Mouse (Mus musculus) heart, embryonic 14.5 days (tissue): ENCODE data around the gene H2-Q1. TPM values are rescaled to one million over a fixed set of nuclear protein-coding genes. Genes with fewer than 3 reads are reported as not detected.
"Not testable (repeated sequence)": the region's sequence is repeated elsewhere in the genome, so short reads cannot be mapped to it uniquely, and the experiment has no call there.

Experiments used
- ATAC-seq: fragments of 200-750 bp; cut with Nextera tagmentation; 2 replicates; pipeline ENCODE4 v1.8.0; 2017; ENCODE audit warnings: low read depth, moderate TSS enrichment; ENCODE audit not compliant: insufficient number of reproducible peaks, insufficient read depth, low FRiP score
- H3K27ac ChIP-seq, 2 experiments: fragments of 200-500 bp in 1 of 2; fragments of 300-500 bp in 1 of 2; sonication (generic) in 1 of 2; replicated peaks in 1 of 2; 2 replicates each; pipeline ENCODE4 v1.5.1; 2012 to 2014; ENCODE audit warnings: low read depth in 2 of 2, low read length in 2 of 2, control low read depth in 1 of 2, mild to moderate bottlenecking in 1 of 2, mixed read lengths in 1 of 2; ENCODE audit not compliant: control insufficient read depth in 1 of 2, insufficient read depth in 1 of 2
- H3K27me3 ChIP-seq: fragments of 300-500 bp; sonication (generic); 2 replicates; pipeline ENCODE4 v1.6.1; 2014; ENCODE audit warnings: mild to moderate bottlenecking, low read length, control low read depth; ENCODE audit not compliant: control insufficient read depth, insufficient read depth
- H3K36me3 ChIP-seq: fragments of 300-500 bp; sonication (generic); 2 replicates; pipeline ENCODE4 v1.6.1; 2014; ENCODE audit warnings: mild to moderate bottlenecking, control low read depth, low read length, mixed read lengths; ENCODE audit not compliant: control insufficient read depth, insufficient read depth
- H3K4me1 ChIP-seq, 2 experiments: fragments of 200-500 bp in 1 of 2; fragments of 300-500 bp in 1 of 2; sonication (generic) in 1 of 2; 2 replicates each; pipeline ENCODE4 v1.6.1; 2012 to 2014; ENCODE audit warnings: low read length in 2 of 2, control low read depth in 1 of 2, mixed read lengths in 1 of 2; ENCODE audit not compliant: control insufficient read depth in 2 of 2, insufficient read depth in 2 of 2
- H3K4me2 ChIP-seq: fragments of 300-500 bp; sonication (generic); 2 replicates; pipeline ENCODE4 v1.6.1; 2014; ENCODE audit warnings: mild to moderate bottlenecking, low read length
- H3K4me3 ChIP-seq, 2 experiments: fragments of 200-500 bp in 1 of 2; fragments of 300-500 bp in 1 of 2; sonication (generic) in 1 of 2; 2 replicates each; pipeline ENCODE4 v1.5.1; 2012 to 2014; ENCODE audit warnings: low read length in 2 of 2, mild to moderate bottlenecking in 2 of 2, control low read depth in 1 of 2, low read depth in 1 of 2, moderate library complexity in 1 of 2; ENCODE audit not compliant: control insufficient read depth in 1 of 2, insufficient read depth in 1 of 2
- H3K9ac ChIP-seq: fragments of 300-500 bp; sonication (generic); 2 replicates; pipeline ENCODE4 v1.6.1; 2014; ENCODE audit warnings: mild to moderate bottlenecking, low read length
- H3K9me3 ChIP-seq: fragments of 300-500 bp; sonication (generic); 2 replicates; pipeline ENCODE4 v1.6.1; 2016; ENCODE audit warnings: low read length, control low read depth; ENCODE audit not compliant: control insufficient read depth
- WGBS: fragments of 180-500 bp; shearing (Covaris S2); extraction: QIAGEN DNeasy Blood & Tissue Kit; methylation state at CpG from one replicate; pipeline ENCODE4 v1.1.7; 2014; 5-methylcytosine and 5-hydroxymethylcytosine counted together
- polyA plus RNA-seq: library from polyadenylated mRNA; unstranded; fragments of >200 nt; fragmentation: Nextera tagmentation; extraction: Ambion mirVana; gene quantifications from 2 replicates; pipeline ENCODE4 v1.2.1, GENCODE M21; 2014

H2-Q1 gene
- polyA plus RNA-seq, 1 experiment from 2014 or later, result 0.08 TPM

DNA sequence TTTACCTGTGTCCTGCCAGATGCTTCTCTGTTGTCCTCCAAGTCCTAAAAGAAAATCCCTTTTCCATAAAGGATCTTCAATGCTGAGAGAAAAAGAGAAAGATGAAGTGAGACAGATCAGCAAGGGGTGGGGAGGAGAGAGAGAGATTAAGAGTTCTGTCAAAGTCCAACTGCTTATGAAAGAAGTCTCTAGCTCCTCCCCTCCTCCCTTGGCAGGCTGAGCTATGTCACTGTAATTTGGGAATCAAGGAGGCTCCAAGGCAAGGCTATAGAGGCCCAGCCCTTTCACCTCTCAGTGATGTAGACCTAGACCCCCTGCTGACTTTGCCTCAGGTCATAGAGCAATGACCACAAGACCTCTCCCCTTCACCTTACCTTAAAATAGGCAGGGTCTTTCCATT, 34.8 kb upstream of the H2-Q1 start:
- Histone ChIP-seq H3K4me1 (no peaks in the 10 kb centered on the region), H3K36me3 (no peaks in the 10 kb centered on the region), H3K27ac (no peak overlapping the region), H3K4me2 (no peak overlapping the region), H3K9me3 (no peaks in the 10 kb centered on the region), H3K4me3 (no peak overlapping the region), H3K9ac (no peak overlapping the region), H3K27me3 (peaks cover under 1% of the 10 kb centered on the region; the same call in 1 of the 2 replicates)
- ATAC-seq, result no peak

DNA sequence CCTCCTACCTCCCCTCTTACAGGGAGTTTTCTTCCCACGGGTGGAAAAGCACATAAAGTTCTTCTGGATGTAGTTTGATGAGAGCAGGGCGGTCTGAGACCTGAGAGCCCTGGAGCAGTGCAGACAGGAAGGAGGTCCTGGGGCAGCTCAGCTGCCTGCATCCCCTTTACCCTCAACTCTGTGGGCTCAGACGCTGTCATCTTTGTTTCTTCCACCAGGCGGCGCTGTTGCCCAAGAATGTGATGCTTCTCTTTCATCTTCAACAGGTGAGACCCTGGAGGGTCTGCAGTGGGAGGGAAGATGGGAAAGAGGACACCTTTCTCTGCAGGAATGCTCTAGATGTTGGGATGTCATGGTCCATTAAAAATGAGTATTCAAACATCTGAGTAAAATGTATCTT, 24.4 kb upstream of the H2-Q1 start:
- not testable (repeated sequence) for H3K36me3 ChIP-seq, ATAC-seq, H3K9ac ChIP-seq, H3K27ac ChIP-seq, H3K4me1 ChIP-seq, H3K4me3 ChIP-seq, H3K4me2 ChIP-seq, H3K9me3 ChIP-seq, H3K27me3 ChIP-seq
- 2% methylated on average over 5 of the region's 5 CpGs for WGBS

DNA sequence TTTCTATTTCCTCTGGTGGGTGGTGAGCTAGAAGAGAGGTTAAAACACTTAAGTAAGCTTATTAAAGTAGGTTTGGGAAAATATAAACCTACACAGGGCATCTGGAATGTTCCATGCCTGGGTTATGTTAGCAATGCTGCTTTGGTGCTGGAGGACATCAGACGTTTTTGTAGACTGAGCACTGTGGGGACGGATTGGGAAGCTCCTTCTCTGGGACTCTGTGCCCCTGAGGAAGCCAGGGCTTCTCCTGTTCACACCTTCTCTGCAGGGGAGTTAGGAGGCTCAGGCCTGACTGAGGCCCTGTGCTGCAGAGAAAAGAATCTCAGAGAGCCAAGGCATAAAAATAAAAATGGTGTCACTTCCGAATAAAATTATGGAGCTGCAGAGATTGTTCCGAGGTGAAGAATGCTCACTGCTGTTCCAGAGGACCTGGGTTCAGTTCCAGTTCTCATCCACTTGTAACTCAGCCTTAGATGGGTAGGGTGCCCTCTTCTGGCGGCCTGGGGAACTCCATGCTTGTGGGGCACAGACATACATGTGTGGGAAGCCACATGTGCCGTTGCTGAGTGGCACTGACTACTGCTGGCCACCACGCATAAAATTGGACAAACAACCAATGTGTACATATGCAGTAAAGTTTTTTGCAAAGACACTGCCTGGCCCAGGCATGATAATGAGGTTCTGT, 19.8 kb upstream of the H2-Q1 start:
- ATAC-seq, H3K4me3 ChIP-seq, H3K4me2 ChIP-seq, H3K27me3 ChIP-seq, H3K9ac ChIP-seq, H3K9me3 ChIP-seq, H3K27ac ChIP-seq, H3K4me1 ChIP-seq, H3K36me3 ChIP-seq: not testable (repeated sequence)
- WGBS, result 79% methylated on average over 7 of the region's 7 CpGs

DNA sequence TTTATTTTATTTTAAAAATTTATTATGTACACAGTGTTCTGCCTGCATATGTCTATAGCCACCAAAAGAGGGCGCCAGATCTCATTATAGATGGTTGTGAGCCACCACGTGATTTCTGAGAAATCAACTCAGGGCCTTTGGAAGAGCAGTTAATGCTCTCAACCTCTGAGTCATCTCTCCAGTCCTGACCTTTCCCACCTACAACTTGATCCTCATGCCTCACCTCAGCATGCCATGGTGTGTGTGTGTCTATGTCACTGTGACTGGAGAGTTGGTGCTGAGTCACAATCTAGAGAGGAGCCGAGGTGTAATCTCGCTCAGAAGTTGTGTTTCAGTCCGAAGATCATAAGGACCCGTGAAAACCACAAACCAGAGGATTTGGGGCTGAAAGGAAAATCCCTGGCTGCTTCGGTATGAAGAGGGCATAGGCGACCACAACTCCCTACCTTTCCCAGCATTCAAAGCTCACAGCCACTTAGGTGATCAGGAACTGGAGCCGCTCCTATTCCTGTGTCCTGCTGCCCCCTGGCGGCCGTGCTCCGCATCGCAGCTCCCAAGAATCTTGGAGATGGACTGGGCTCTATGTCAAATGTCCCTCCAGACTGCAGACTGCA, 18.5 kb upstream of the H2-Q1 start:
- 22% methylated on average over 13 of the region's 13 CpGs for WGBS
- Histone ChIP-seq H3K9ac (no peak overlapping the region), H3K9me3 (0 out of 2 replicates have a peak, but pooled peaks cover 6% of the 10 kb centered on the region), H3K4me3 (no peak overlapping the region), H3K36me3 (no peaks in the 10 kb centered on the region), H3K4me1 (no peaks in the 10 kb centered on the region; a peak in 1 of 4 replicates), H3K27me3 (no peaks in the 10 kb centered on the region), H3K27ac (no peak overlapping the region), H3K4me2 (no peak overlapping the region)
- no peak for ATAC-seq

DNA sequence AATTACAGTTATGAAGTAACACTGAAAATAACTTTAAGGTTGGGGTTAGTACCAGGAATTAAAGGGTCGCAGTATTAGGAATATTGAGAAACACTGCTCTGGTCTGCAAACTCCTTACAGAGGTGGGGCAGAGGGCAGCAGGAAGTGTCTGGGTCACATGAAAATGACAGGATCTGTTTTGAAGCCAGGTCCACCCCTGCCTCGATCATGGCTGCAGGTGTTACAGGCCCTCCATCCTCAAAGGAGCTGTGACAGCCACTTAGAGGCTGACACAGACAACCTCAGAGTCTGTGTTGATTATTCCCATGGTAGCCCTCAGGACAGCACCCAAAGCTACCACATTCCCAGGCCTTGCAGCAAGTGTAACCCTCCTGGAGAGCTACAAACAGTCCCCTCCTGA, 16.9 kb upstream of the H2-Q1 start:
- no peaks in the 10 kb centered on the region for H3K36me3 ChIP-seq
- no peak overlapping the region for H3K27ac ChIP-seq
- no peaks in the 10 kb centered on the region; a peak in 1 of 4 replicates for H3K4me1 ChIP-seq
- H3K9me3 ChIP-seq, result 0 out of 2 replicates have a peak, but pooled peaks cover 6% of the 10 kb centered on the region
- H3K4me2 ChIP-seq, result no peak overlapping the region
- no peak overlapping the region for H3K4me3 ChIP-seq
- ATAC-seq, result no peak
- 82% methylated on average over 2 of the region's 2 CpGs for WGBS
- peaks cover 1% of the 10 kb centered on the region; the same call in 1 of the 2 replicates for H3K27me3 ChIP-seq
- H3K9ac ChIP-seq, result no peak overlapping the region

DNA sequence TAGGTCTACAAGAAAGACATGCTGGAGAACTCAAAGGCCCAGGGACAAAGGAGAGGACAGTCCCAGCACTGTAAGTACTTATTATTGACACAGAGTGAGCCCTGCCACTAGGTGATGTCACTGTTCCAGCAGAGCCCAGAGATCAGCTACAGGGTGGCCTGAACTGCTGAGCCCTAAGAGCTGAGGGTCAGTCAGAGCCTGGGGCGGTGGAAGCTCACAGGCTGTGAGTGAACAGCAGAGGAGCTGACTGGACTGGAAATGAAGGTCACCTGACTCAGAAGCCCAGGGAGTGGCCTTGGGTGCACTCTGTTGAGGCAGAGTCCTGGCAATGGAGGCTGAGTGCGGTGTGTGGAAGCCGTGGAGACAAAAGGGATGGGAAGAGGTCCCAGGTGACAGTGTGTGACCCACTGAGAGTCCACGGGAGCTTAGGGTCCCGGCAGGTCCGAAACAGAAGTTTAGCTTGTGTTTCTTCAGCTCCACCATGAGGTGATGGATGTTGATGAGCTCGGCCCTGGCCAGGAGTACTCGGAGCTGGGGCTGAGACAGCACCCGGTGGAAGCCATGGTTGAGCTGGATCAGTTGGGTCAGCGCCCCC, 16.4 kb upstream of the H2-Q1 start:
- Histone ChIP-seq H3K27me3 (peaks cover 7% of the 10 kb centered on the region; the same call in 1 of the 2 replicates), H3K9me3 (0 out of 2 replicates have a peak, but pooled peaks cover 6% of the 10 kb centered on the region), H3K9ac (no peak overlapping the region), H3K4me2 (no peak overlapping the region), H3K4me3 (no peak overlapping the region), H3K4me1 (no peaks in the 10 kb centered on the region; a peak in 1 of 4 replicates), H3K36me3 (no peaks in the 10 kb centered on the region), H3K27ac (no peak overlapping the region)
- WGBS, result 76% methylated on average over 10 of the region's 10 CpGs
- ATAC-seq, result no peak

DNA sequence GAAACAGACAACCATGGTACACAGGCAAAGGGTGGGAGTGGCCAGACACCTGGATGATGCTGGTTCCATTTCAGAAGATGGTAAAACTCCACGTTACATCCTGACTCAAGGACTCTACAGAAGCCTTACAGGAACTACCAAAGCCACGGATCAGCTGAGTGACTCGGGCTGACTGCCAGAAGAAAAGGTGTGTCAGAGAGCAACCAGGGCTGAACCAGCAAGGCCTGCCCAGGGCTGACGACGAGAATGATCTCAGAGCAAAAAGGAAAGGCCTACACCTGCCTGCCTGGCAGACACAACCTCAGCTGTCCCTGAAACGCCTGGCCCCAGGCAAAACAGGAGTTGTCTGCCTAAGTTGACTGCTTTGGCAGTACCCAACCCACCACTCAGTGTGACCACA, 15.7 kb upstream of the H2-Q1 start:
- Histone ChIP-seq H3K9me3 (0 out of 2 replicates have a peak, but pooled peaks cover 6% of the 10 kb centered on the region), H3K4me2 (no peak overlapping the region), H3K9ac (no peak overlapping the region), H3K27me3 (peaks cover 9% of the 10 kb centered on the region; the same call in 1 of the 2 replicates), H3K36me3 (no peaks in the 10 kb centered on the region), H3K4me3 (no peak overlapping the region), H3K4me1 (no peaks in the 10 kb centered on the region; a peak in 1 of 4 replicates), H3K27ac (no peak overlapping the region)
- WGBS, result 77% methylated on average over 6 of the region's 6 CpGs
- ATAC-seq, result no peak
